Mouse (Mus musculus): Measurements from ENCODE around the gene Met. TPM values are rescaled to one million over a fixed set of nuclear protein-coding genes. Genes with fewer than 3 reads are reported as not detected.

Gene Met
- polyA plus RNA-seq, 1 experiment from 2014 or later: 0.94 TPM

GRCm38 (mm10) chr6:17485244-17485643 lies 21.6 kb downstream of the Met start:
- H3K9ac ChIP-seq (ENCODE audit: low read depth, low read length): no peak overlapping the region
- H3K9me3 ChIP-seq (replicated peaks; ENCODE audit: control insufficient read depth, low read length, poor library complexity, severe bottlenecking): no peaks in the 10 kb centered on the region
- no peak overlapping the region for H3K4me2 ChIP-seq (ENCODE audit: low read length)
- H3K27ac ChIP-seq (ENCODE audit: low read length): no peak overlapping the region
- WGBS: 89% methylated on average over 5 of the region's 5 CpGs
- no peaks in the 10 kb centered on the region for H3K27me3 ChIP-seq (ENCODE audit: control insufficient read depth, insufficient read depth, low read depth, low read length)
- H3K36me3 ChIP-seq (ENCODE audit: control insufficient read depth, insufficient read depth, low read length): no peaks in the 10 kb centered on the region
- H3K4me1 ChIP-seq (ENCODE audit: control insufficient read depth, insufficient read depth, low read length): no peaks in the 10 kb centered on the region
- ATAC-seq: no peak
- no peak overlapping the region for H3K4me3 ChIP-seq (ENCODE audit: low read depth, low read length)

DNA sequence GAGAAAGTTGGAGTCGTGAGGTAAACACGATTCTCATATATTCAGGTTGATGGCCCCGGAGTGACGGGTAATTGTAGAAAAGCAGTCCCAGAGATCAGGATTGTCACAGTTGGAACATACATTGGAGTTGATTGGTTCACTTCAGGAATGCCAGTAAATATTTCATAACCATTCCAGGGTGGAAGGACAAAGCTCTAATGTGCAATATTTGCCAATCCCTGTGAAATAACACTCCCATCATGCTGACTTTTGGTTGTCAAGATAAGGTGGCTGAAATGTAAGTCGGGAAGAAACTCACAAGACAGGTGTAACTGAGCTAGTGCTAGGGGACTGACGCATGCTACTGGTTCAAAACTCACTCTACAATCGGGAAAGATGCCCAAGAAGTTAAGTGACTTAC lies 22.2 kb downstream of the Met start:
- WGBS: 94% methylated on average over 7 of the region's 7 CpGs
- H3K27me3 ChIP-seq (ENCODE audit: control insufficient read depth, insufficient read depth, low read depth, low read length): no peaks in the 10 kb centered on the region
- no peak overlapping the region for H3K4me3 ChIP-seq (ENCODE audit: low read depth, low read length)
- no peak overlapping the region for H3K9ac ChIP-seq (ENCODE audit: low read depth, low read length)
- H3K27ac ChIP-seq (ENCODE audit: low read length): no peak overlapping the region
- no peaks in the 10 kb centered on the region for H3K9me3 ChIP-seq (replicated peaks; ENCODE audit: control insufficient read depth, low read length, poor library complexity, severe bottlenecking)
- H3K4me2 ChIP-seq (ENCODE audit: low read length): no peak overlapping the region
- ATAC-seq: no peak
- no peaks in the 10 kb centered on the region for H3K4me1 ChIP-seq (ENCODE audit: control insufficient read depth, insufficient read depth, low read length)
- H3K36me3 ChIP-seq (ENCODE audit: control insufficient read depth, insufficient read depth, low read length): no peaks in the 10 kb centered on the region

GRCm38 (mm10) chr6:17488291-17488817 lies 24.8 kb downstream of the Met start:
- WGBS: 76% methylated on average over 2 of the region's 2 CpGs
- H3K4me2 ChIP-seq (ENCODE audit: low read length): no peak overlapping the region

DNA sequence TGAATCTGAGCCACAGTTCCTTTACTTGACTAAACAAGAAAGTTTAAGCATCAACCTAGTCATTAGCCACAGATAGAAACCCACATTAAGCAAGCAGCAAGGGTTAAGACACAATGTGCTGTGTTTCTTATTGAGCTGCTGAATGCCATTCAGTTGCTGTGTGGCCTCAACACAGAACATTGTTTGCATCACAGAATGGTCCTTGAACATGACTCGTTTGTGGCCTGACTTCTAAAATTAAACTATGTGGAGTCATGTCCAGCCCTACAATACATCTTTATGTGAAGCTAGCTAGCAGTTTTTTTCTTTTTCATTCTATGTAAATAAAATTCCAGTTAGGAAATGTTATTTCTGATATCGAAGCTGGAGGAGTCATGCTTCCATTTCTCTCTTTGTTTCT lies 27.2 kb downstream of the Met start:
- Histone ChIP-seq H3K4me3 (ENCODE audit: low read depth, low read length) (no peak overlapping the region), H3K9ac (ENCODE audit: low read depth, low read length) (no peak overlapping the region), H3K4me1 (ENCODE audit: control insufficient read depth, insufficient read depth, low read length) (no peaks in the 10 kb centered on the region), H3K4me2 (ENCODE audit: low read length) (no peak overlapping the region), H3K36me3 (ENCODE audit: control insufficient read depth, insufficient read depth, low read length) (no peaks in the 10 kb centered on the region), H3K27me3 (ENCODE audit: control insufficient read depth, insufficient read depth, low read depth, low read length) (no peaks in the 10 kb centered on the region), H3K27ac (ENCODE audit: low read length) (no peak overlapping the region), H3K9me3 (replicated peaks; ENCODE audit: control insufficient read depth, low read length, poor library complexity, severe bottlenecking) (no peaks in the 10 kb centered on the region)
- WGBS: 52% methylated on average over 2 of the region's 2 CpGs
- ATAC-seq: no peak

More at GRCm38 (mm10) chr6:17488291-17488817, 24.8 kb downstream of the Met start:
- no peaks in the 10 kb centered on the region for H3K27me3 ChIP-seq (ENCODE audit: control insufficient read depth, insufficient read depth, low read depth, low read length)
- no peaks in the 10 kb centered on the region for H3K36me3 ChIP-seq (ENCODE audit: control insufficient read depth, insufficient read depth, low read length)
- H3K4me3 ChIP-seq (ENCODE audit: low read depth, low read length): no peak overlapping the region
- H3K9ac ChIP-seq (ENCODE audit: low read depth, low read length): no peak overlapping the region
- no peaks in the 10 kb centered on the region for H3K4me1 ChIP-seq (ENCODE audit: control insufficient read depth, insufficient read depth, low read length)
- no peaks in the 10 kb centered on the region for H3K9me3 ChIP-seq (replicated peaks; ENCODE audit: control insufficient read depth, low read length, poor library complexity, severe bottlenecking)
- ATAC-seq: no peak
- no peak overlapping the region for H3K27ac ChIP-seq (ENCODE audit: low read length)

DNA sequence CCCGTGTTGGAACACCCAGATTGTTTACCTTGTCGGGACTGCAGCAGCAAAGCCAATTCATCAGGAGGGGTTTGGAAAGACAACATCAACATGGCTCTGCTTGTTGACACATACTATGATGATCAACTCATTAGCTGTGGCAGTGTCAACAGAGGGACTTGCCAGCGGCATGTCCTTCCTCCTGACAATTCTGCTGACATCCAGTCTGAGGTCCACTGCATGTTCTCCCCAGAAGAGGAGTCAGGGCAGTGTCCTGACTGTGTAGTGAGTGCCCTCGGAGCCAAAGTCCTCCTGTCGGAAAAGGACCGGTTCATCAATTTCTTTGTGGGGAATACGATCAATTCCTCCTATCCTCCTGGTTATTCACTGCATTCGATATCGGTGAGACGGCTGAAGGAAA lies 27.9 kb downstream of the Met start:
- ATAC-seq: no peak
- H3K4me3 ChIP-seq (ENCODE audit: low read depth, low read length): no peak overlapping the region
- no peaks in the 10 kb centered on the region for H3K9me3 ChIP-seq (replicated peaks; ENCODE audit: control insufficient read depth, low read length, poor library complexity, severe bottlenecking)
- H3K4me2 ChIP-seq (ENCODE audit: low read length): no peak overlapping the region
- no peak overlapping the region for H3K27ac ChIP-seq (ENCODE audit: low read length)
- H3K9ac ChIP-seq (ENCODE audit: low read depth, low read length): no peak overlapping the region
- H3K4me1 ChIP-seq (ENCODE audit: control insufficient read depth, insufficient read depth, low read length): no peaks in the 10 kb centered on the region
- WGBS: 94% methylated on average over 10 of the region's 10 CpGs
- H3K27me3 ChIP-seq (ENCODE audit: control insufficient read depth, insufficient read depth, low read depth, low read length): no peaks in the 10 kb centered on the region
- H3K36me3 ChIP-seq (ENCODE audit: control insufficient read depth, insufficient read depth, low read length): no peaks in the 10 kb centered on the region

DNA sequence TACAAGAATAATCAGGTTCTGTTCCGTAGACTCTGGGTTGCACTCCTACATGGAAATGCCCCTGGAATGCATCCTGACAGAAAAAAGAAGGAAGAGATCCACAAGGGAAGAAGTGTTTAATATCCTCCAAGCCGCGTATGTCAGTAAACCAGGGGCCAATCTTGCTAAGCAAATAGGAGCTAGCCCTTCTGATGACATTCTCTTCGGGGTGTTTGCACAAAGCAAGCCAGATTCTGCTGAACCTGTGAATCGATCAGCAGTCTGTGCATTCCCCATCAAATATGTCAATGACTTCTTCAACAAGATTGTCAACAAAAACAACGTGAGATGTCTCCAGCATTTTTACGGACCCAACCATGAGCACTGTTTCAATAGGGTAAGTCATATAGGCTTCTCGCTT lies 28.5 kb downstream of the Met start:
- Histone ChIP-seq H3K36me3 (ENCODE audit: control insufficient read depth, insufficient read depth, low read length) (no peaks in the 10 kb centered on the region), H3K9ac (ENCODE audit: low read depth, low read length) (no peak overlapping the region), H3K9me3 (replicated peaks; ENCODE audit: control insufficient read depth, low read length, poor library complexity, severe bottlenecking) (no peaks in the 10 kb centered on the region), H3K4me3 (ENCODE audit: low read depth, low read length) (no peak overlapping the region), H3K4me1 (ENCODE audit: control insufficient read depth, insufficient read depth, low read length) (no peaks in the 10 kb centered on the region), H3K27ac (ENCODE audit: low read length) (no peak overlapping the region), H3K27me3 (ENCODE audit: control insufficient read depth, insufficient read depth, low read depth, low read length) (no peaks in the 10 kb centered on the region), H3K4me2 (ENCODE audit: low read length) (no peak overlapping the region)
- ATAC-seq: no peak
- 91% methylated on average over 8 of the region's 8 CpGs for WGBS

GRCm38 (mm10) chr6:17495413-17495812 lies 31.8 kb downstream of the Met start:
- Histone ChIP-seq H3K9ac (ENCODE audit: low read depth, low read length) (no peak overlapping the region), H3K36me3 (ENCODE audit: control insufficient read depth, insufficient read depth, low read length) (no peaks in the 10 kb centered on the region), H3K4me3 (ENCODE audit: low read depth, low read length) (no peak overlapping the region), H3K9me3 (replicated peaks; ENCODE audit: control insufficient read depth, low read length, poor library complexity, severe bottlenecking) (no peaks in the 10 kb centered on the region), H3K27ac (ENCODE audit: low read length) (no peak overlapping the region), H3K27me3 (ENCODE audit: control insufficient read depth, insufficient read depth, low read depth, low read length) (no peaks in the 10 kb centered on the region), H3K4me1 (ENCODE audit: control insufficient read depth, insufficient read depth, low read length) (no peaks in the 10 kb centered on the region), H3K4me2 (ENCODE audit: low read length) (no peak overlapping the region)
- 88% methylated on average over 1 of the region's 1 CpGs for WGBS
- no peak for ATAC-seq

DNA sequence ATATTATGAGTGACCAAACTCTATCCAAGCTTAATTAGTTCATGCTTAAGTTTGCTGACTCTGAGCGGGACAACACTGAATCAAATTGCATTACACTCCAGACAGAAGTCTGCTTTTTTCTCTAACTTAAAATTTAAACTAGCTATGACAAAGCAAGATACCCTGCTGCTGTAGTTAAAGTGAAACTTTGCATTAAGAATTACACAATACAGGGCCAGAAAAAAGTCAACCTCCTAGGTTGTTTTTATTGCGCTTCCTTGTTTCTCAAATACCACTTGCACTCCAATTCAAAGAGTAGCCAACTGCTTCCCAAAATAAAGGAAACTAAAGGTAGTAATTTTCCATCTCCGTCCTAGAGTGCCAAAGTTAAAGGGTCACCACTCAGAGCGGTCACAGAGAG lies 33.8 kb downstream of the Met start:
- Histone ChIP-seq H3K27me3 (ENCODE audit: control insufficient read depth, insufficient read depth, low read depth, low read length) (no peaks in the 10 kb centered on the region), H3K9ac (ENCODE audit: low read depth, low read length) (no peak overlapping the region), H3K4me3 (ENCODE audit: low read depth, low read length) (no peak overlapping the region), H3K4me1 (ENCODE audit: control insufficient read depth, insufficient read depth, low read length) (no peaks in the 10 kb centered on the region), H3K4me2 (ENCODE audit: low read length) (no peak overlapping the region), H3K36me3 (ENCODE audit: control insufficient read depth, insufficient read depth, low read length) (no peaks in the 10 kb centered on the region), H3K9me3 (replicated peaks; ENCODE audit: control insufficient read depth, low read length, poor library complexity, severe bottlenecking) (no peaks in the 10 kb centered on the region), H3K27ac (ENCODE audit: low read length) (no peak overlapping the region)
- no peak for ATAC-seq
- WGBS: 72% methylated on average over 4 of the region's 4 CpGs

DNA sequence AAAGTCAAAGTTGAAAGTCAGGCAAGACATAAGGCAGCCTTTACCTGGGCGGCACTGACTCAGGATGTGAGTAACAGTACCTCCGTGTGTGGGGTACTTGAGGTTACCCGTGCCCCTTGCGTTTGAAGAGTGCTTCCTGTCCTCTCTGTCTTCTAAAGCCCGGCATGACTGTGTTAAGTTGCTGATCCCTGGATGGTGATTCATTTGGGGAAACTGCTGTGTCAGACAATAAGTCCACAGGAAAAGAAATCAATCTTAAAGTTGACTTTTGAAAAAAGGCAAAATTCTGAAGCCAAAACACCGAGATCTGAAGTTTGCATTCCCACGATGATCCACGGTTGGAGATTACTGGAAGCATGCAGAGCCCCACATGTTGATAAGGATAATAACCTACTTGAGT lies 35.2 kb downstream of the Met start:
- Histone ChIP-seq H3K4me2 (ENCODE audit: low read length) (no peak overlapping the region), H3K27me3 (ENCODE audit: control insufficient read depth, insufficient read depth, low read depth, low read length) (no peaks in the 10 kb centered on the region), H3K9ac (ENCODE audit: low read depth, low read length) (no peak overlapping the region), H3K27ac (ENCODE audit: low read length) (no peak overlapping the region), H3K36me3 (ENCODE audit: control insufficient read depth, insufficient read depth, low read length) (no peaks in the 10 kb centered on the region), H3K4me1 (ENCODE audit: control insufficient read depth, insufficient read depth, low read length) (no peaks in the 10 kb centered on the region), H3K4me3 (ENCODE audit: low read depth, low read length) (no peak overlapping the region), H3K9me3 (replicated peaks; ENCODE audit: control insufficient read depth, low read length, poor library complexity, severe bottlenecking) (no peaks in the 10 kb centered on the region)
- ATAC-seq: no peak
- WGBS: 89% methylated on average over 8 of the region's 8 CpGs
